Mouse (Mus musculus): ENCODE measurements around the gene Zic3. TPM values are rescaled to one million over a fixed set of nuclear protein-coding genes. Genes with fewer than 3 reads are reported as not detected.

Gene Zic3
- polyA plus RNA-seq, 1 experiment = not detected

DNA sequence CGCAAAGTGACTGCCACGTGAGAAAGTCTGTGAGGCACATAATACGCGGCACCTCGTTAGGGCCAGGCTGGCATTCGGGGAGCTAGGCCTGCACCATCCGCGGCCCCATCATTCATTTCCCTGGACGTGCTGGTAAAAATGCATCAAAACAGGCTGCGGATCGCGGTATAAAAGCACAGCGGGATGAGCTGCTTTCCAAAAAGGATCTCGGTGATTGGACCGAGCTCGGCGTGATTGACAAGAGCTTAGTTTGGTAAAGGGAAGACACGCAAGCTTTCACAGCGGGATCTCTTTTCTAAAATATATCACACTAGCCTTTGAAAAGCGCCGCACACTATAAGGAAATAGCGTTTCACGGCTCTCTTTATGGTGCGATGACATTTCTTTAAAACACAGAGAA lies 3.8 kb upstream of the Zic3 start:
- Histone ChIP-seq H3K4me3 (ENCODE audit: low read depth, low read length) (no peak overlapping the region), H3K27me3 (ENCODE audit: control insufficient read depth, insufficient read depth, low read length) (0 out of 2 replicates have a peak, but pooled peaks cover 2% of the 10 kb centered on the region), H3K36me3 (ENCODE audit: control insufficient read depth, insufficient read depth, low read length) (no peaks in the 10 kb centered on the region), H3K27ac (ENCODE audit: insufficient read depth, low read depth, low read length) (no peak overlapping the region), H3K4me1 (ENCODE audit: control insufficient read depth, insufficient read depth, insufficient read length, low read length) (no peaks in the 10 kb centered on the region)
- 19% methylated on average over 24 of the region's 24 CpGs for WGBS
- TF ChIP-seq POLR2A (IDR thresholded peaks at IDR 0.05; ENCODE audit: low read depth, low read length) (no peak), CTCF (IDR thresholded peaks at IDR 0.05; ENCODE audit: extremely low read depth, insufficient read length, insufficient replicate concordance, low read depth, low read length) (no peak)

DNA sequence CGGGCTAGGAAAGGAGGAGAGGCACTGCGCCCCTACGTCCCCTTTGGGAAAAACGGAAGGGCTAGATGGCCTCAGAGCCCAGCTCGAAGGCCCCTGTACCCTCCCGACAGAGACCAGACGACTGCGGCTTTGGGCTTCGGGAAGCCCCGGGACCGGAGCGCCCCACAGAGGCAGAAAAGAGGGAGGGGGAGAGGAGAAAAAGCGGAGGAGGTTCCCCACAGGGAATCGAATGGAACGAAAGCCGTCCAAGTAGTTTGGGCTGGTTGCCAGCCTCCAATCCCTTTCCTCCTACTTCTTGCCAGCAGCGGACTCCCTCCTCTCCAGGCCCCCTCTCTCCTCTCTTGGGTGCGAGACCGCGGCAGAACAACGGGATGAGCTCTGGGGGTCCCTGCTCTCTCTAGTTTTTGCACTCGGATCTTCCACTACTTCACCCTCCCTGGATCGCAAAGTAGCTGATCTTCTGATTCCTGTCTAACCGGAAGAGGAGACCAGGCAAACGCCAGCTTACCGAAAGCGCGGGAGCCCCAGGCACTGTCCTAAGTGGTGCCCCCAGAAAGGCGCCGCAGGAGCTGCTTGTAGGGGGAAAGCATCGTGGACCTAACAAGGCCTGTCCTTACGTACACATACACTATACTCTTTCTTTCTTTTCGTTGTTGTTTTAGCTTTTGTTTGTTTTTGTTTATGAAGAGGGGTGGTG lies 3.1 kb upstream of the Zic3 start:
- H3K27ac ChIP-seq (ENCODE audit: insufficient read depth, low read depth, low read length) = no peak overlapping the region
- 0 out of 2 replicates have a peak, but pooled peaks cover 2% of the 10 kb centered on the region for H3K27me3 ChIP-seq (ENCODE audit: control insufficient read depth, insufficient read depth, low read length)
- H3K4me1 ChIP-seq (ENCODE audit: control insufficient read depth, insufficient read depth, insufficient read length, low read length) = no peaks in the 10 kb centered on the region
- H3K4me3 ChIP-seq (ENCODE audit: low read depth, low read length) = no peak overlapping the region
- H3K36me3 ChIP-seq (ENCODE audit: control insufficient read depth, insufficient read depth, low read length) = no peaks in the 10 kb centered on the region
- TF ChIP-seq CTCF (IDR thresholded peaks at IDR 0.05; ENCODE audit: extremely low read depth, insufficient read length, insufficient replicate concordance, low read depth, low read length) = no peak
- no peak for TF ChIP-seq POLR2A (IDR thresholded peaks at IDR 0.05; ENCODE audit: low read depth, low read length)
- 12% methylated on average over 32 of the region's 33 CpGs for WGBS

GRCm38 (mm10) chrX:58027631-58028030 lies 5.1 kb downstream of the Zic3 start:
- Histone ChIP-seq H3K27ac (ENCODE audit: insufficient read depth, low read depth, low read length) (no peak overlapping the region), H3K27me3 (ENCODE audit: control insufficient read depth, insufficient read depth, low read length) (peaks cover 7% of the 10 kb centered on the region), H3K4me3 (ENCODE audit: low read depth, low read length) (no peak overlapping the region), H3K4me1 (ENCODE audit: control insufficient read depth, insufficient read depth, insufficient read length, low read length) (no peaks in the 10 kb centered on the region; the same call in 1 of the 2 replicates), H3K36me3 (ENCODE audit: control insufficient read depth, insufficient read depth, low read length) (no peaks in the 10 kb centered on the region)
- TF ChIP-seq POLR2A (IDR thresholded peaks at IDR 0.05; ENCODE audit: low read depth, low read length) (no peak), CTCF (IDR thresholded peaks at IDR 0.05; ENCODE audit: extremely low read depth, insufficient read length, insufficient replicate concordance, low read depth, low read length) (no peak)
- WGBS = 20% methylated on average over 9 of the region's 9 CpGs

DNA sequence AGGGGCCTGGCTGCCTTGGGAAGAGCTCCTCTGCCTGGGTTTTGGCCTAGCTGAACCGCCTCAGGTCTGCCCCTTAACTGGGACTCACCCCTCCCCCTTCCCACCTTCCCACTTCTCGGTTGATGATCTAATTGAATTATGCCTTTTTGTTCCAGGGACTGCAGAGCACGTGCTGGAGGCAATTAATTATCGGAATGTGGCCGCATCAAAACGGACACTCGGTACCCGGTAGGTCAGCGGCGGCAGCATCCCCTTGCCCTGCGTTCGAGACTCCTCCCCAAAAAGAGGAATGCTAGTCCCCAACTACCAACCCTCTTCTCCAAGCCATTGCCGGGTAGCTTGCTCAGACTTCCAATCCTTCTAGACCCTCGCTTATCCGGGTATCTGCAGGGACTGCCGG lies 5.6 kb downstream of the Zic3 start:
- H3K27ac ChIP-seq (ENCODE audit: insufficient read depth, low read depth, low read length) = no peak overlapping the region
- TF ChIP-seq CTCF (IDR thresholded peaks at IDR 0.05; ENCODE audit: extremely low read depth, insufficient read length, insufficient replicate concordance, low read depth, low read length) (no peak), POLR2A (IDR thresholded peaks at IDR 0.05; ENCODE audit: low read depth, low read length) (no peak)
- H3K4me3 ChIP-seq (ENCODE audit: low read depth, low read length) = no peak overlapping the region
- peaks cover 7% of the 10 kb centered on the region for H3K27me3 ChIP-seq (ENCODE audit: control insufficient read depth, insufficient read depth, low read length)
- 7% methylated on average over 16 of the region's 16 CpGs for WGBS
- no peaks in the 10 kb centered on the region; the same call in 1 of the 2 replicates for H3K4me1 ChIP-seq (ENCODE audit: control insufficient read depth, insufficient read depth, insufficient read length, low read length)
- H3K36me3 ChIP-seq (ENCODE audit: control insufficient read depth, insufficient read depth, low read length) = no peaks in the 10 kb centered on the region

DNA sequence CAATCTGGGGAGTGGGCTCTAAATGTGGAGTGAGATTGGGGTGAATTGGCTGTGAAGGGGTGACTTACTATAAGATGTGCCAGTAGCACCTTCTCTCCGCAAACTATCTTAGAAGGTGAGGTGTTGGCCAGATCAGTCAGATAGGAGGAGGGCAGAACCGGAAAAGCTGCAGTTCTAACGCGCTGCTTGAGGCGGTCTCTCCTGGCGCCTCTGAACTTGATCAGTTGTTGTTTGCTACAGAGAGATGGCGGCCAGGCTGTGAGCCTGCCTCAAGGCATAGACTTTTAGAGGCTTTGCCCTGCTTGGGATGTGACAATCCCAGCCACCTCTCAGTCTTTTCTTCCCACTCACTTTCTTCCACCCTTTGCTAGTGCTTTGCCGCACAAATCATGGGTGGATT lies 6.4 kb downstream of the Zic3 start:
- no peak overlapping the region for H3K27ac ChIP-seq (ENCODE audit: insufficient read depth, low read depth, low read length)
- no peaks in the 10 kb centered on the region; the same call in 1 of the 2 replicates for H3K4me1 ChIP-seq (ENCODE audit: control insufficient read depth, insufficient read depth, insufficient read length, low read length)
- WGBS = 15% methylated on average over 8 of the region's 8 CpGs
- peaks cover 7% of the 10 kb centered on the region for H3K27me3 ChIP-seq (ENCODE audit: control insufficient read depth, insufficient read depth, low read length)
- no peak overlapping the region for H3K4me3 ChIP-seq (ENCODE audit: low read depth, low read length)
- no peaks in the 10 kb centered on the region for H3K36me3 ChIP-seq (ENCODE audit: control insufficient read depth, insufficient read depth, low read length)
- TF ChIP-seq CTCF (IDR thresholded peaks at IDR 0.05; ENCODE audit: extremely low read depth, insufficient read length, insufficient replicate concordance, low read depth, low read length) (no peak), POLR2A (IDR thresholded peaks at IDR 0.05; ENCODE audit: low read depth, low read length) (no peak)

DNA sequence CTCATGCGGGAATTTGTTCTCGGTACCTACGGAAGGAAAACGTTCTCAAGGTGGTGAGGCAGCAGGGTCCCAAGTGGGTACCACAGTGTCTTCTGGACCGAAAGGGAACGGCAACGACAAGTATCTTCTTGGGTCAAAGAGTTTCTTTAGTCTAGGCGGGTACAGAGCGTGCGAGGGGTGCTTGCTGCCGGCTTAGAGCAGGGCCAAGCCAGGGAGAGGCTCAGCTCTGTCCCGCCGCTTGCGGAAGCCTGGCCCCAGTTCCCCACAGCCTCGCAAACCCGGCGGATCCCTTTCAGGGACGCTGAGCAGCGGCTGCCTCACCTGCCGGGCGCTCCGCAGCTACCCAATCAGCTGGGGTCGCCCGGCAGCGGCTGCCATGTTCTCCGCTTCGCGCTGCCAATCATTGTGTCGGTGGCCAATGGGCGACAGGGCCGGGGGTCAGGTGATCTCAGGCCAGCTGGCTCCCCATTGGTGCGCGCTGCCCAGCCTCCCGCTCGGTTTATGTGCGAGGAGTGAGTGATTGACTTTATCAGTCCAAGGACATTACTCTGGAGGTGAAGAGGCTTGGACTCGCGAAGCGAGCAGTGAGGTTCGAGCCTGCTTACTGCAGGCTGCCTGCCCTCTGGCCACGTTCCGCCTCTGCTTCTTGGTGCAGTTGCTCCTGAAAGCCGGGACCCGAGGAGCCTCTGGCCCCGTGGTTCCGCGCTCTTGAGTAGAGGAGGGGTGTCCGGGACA lies 7.8 kb downstream of the Zic3 start:
- H3K4me3 ChIP-seq (ENCODE audit: low read depth, low read length) = peak overlapping the region; percentile 13; the same call in 1 of the 2 replicates
- TF ChIP-seq CTCF (IDR thresholded peaks at IDR 0.05; ENCODE audit: extremely low read depth, insufficient read length, insufficient replicate concordance, low read depth, low read length) = no peak
- TF ChIP-seq POLR2A (IDR thresholded peaks at IDR 0.05; ENCODE audit: low read depth, low read length) = no peak
- H3K27ac ChIP-seq (ENCODE audit: insufficient read depth, low read depth, low read length) = no peak overlapping the region
- H3K36me3 ChIP-seq (ENCODE audit: control insufficient read depth, insufficient read depth, low read length) = no peaks in the 10 kb centered on the region
- no peaks in the 10 kb centered on the region; the same call in 1 of the 2 replicates for H3K4me1 ChIP-seq (ENCODE audit: control insufficient read depth, insufficient read depth, insufficient read length, low read length)
- peaks cover 7% of the 10 kb centered on the region for H3K27me3 ChIP-seq (ENCODE audit: control insufficient read depth, insufficient read depth, low read length)
- WGBS = 20% methylated on average over 45 of the region's 48 CpGs
